Mouse (Mus musculus) kidney, adult 11 months (tissue): Measurements from ENCODE around the gene Zcchc24.

Experiments used
- DNase-seq: peaks from one replicate; pipeline ENCODE4 v3.0.0; 2022

The Zcchc24 gene

GRCm38 (mm10) chr14:25663649-25664309, 105.1 kb downstream of the Zcchc24 start:
- DNase-seq: no peak
